Mouse (Mus musculus) thymus, adult 2 months (tissue): Measurements from ENCODE around the gene Acta1. TPM values are rescaled to one million over a fixed set of nuclear protein-coding genes. Genes with fewer than 3 reads are reported as not detected.

Source experiments
- DNase-seq: peaks from one replicate; pipeline ENCODE4 v3.0.0; 2021
- H3K27ac ChIP-seq: fragments of 200-500 bp; 2 replicates; pipeline ENCODE4 v1.5.1; 2012; ENCODE audit warnings: low read length, control low read depth; ENCODE audit not compliant: control insufficient read depth, insufficient read depth
- H3K27me3 ChIP-seq: fragments of 200-500 bp; 2 replicates; pipeline ENCODE4 v1.6.1; 2012; ENCODE audit warnings: mild to moderate bottlenecking, low read length, moderate library complexity, mixed read lengths; ENCODE audit not compliant: control insufficient read depth, insufficient read depth
- H3K36me3 ChIP-seq: fragments of 200-500 bp; 2 replicates; pipeline ENCODE4 v1.6.1; 2012; ENCODE audit warnings: mild to moderate bottlenecking, low read length, moderate library complexity; ENCODE audit not compliant: control insufficient read depth, insufficient read depth
- H3K4me1 ChIP-seq: fragments of 200-500 bp; replicated peaks from 2 replicates; pipeline ENCODE4 v1.6.1; 2012; ENCODE audit warnings: low read length; ENCODE audit not compliant: control insufficient read depth, insufficient read depth
- H3K4me3 ChIP-seq: fragments of 200-500 bp; 2 replicates; pipeline ENCODE4 v1.5.1; 2012; ENCODE audit warnings: mild to moderate bottlenecking, low read length, control low read depth, moderate library complexity; ENCODE audit not compliant: control insufficient read depth, insufficient read depth
- CTCF ChIP-seq: fragments of 200-500 bp; IDR thresholded peaks from 2 replicates; pipeline ENCODE4 v1.5.1; 2012; ENCODE audit warnings: mild to moderate bottlenecking, control low read depth, low read length, moderate library complexity, borderline replicate concordance; ENCODE audit not compliant: control insufficient read depth, poor library complexity, insufficient read depth; ENCODE audit errors: extremely low read depth
- POLR2A ChIP-seq: fragments of 200-500 bp; IDR thresholded peaks from 2 replicates; pipeline ENCODE4 v1.6.1; 2012; ENCODE audit warnings: mild to moderate bottlenecking, low read length, control low read depth, moderate library complexity; ENCODE audit not compliant: control insufficient read depth, poor library complexity, insufficient read depth; ENCODE audit errors: extremely low read depth
- WGBS: fragments of 180-500 bp; shearing (Covaris S2); methylation state at CpG from one replicate; pipeline ENCODE4 v1.1.7; 2018; 5-methylcytosine and 5-hydroxymethylcytosine counted together
- polyA plus RNA-seq: library from polyadenylated mRNA; depleted of rRNA; stranded (reverse); fragments of >200 nt; gene quantifications from 2 replicates; pipeline ENCODE4 v1.2.3, GENCODE M21; 2012

Acta1 gene
- polyA plus RNA-seq, 1 experiment: 13.3 TPM

- H3K4me3 ChIP-seq: peak within 1 kb of the TSS; percentile 86
- under 1% methylated on average over 48 of the region's 48 CpGs for WGBS
- H3K36me3 ChIP-seq: no peaks in the 10 kb centered on the region
- DNase-seq: peak; percentile 64
- peaks cover 8% of the 10 kb centered on the region for H3K4me1 ChIP-seq
- TF ChIP-seq POLR2A (0 out of 2 replicates have a peak, but pooled peaks have one; percentile 8), CTCF (no peak)
- no peak within 1 kb of the TSS for H3K27ac ChIP-seq
- no peaks in the 10 kb centered on the region for H3K27me3 ChIP-seq
Observed at GRCm38 (mm10) chr8:123859648-123860259, 34.8 kb downstream of the Acta1 start, which contains the start of gene Ccsap. TSS of gene Ccsap (minus strand) at chr8:123860209.

GRCm38 (mm10) chr8:123858941-123859647 lies 35.5 kb downstream of the Acta1 start:
- TF ChIP-seq CTCF: peak; percentile 65; the same call in 1 of the 2 replicates
- TF ChIP-seq POLR2A: 0 out of 2 replicates have a peak, but pooled peaks have one; percentile 52
- no peak overlapping the region for H3K27ac ChIP-seq
- DNase-seq: peak; percentile 93
- peak overlapping the region; percentile 86 for H3K4me3 ChIP-seq
- peaks cover 8% of the 10 kb centered on the region for H3K4me1 ChIP-seq
- H3K27me3 ChIP-seq: no peaks in the 10 kb centered on the region
- H3K36me3 ChIP-seq: no peaks in the 10 kb centered on the region
- under 1% methylated on average over 79 of the region's 79 CpGs for WGBS

GRCm38 (mm10) chr8:123858574-123858940 lies 36.0 kb downstream of the Acta1 start:
- no peak for TF ChIP-seq CTCF
- TF ChIP-seq POLR2A: no peak
- Histone ChIP-seq H3K36me3 (no peaks in the 10 kb centered on the region), H3K27ac (no peak overlapping the region), H3K4me1 (peaks cover 8% of the 10 kb centered on the region), H3K27me3 (no peaks in the 10 kb centered on the region), H3K4me3 (peak overlapping the region; percentile 86)
- WGBS: 2% methylated on average over 17 of the region's 17 CpGs
- DNase-seq: no peak

DNA sequence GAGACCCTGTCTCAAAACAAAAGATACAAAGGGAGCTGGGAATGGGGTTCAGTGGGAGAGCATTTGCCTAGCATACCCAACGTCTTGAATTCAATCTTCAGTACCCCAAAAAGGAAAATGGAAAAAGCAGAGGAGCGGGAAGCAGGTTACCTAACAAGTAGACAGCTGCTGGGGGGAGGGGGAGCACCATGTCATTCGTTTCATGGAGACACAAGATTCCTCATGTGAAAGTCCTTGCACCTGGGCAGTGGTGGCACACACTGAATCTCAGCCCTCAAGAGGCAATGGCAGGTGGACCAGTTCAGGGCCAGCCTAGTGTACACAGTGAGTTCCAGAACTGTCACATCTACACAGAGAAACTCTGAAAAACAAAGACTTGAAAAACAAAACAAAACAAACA lies 37.2 kb downstream of the Acta1 start:
- Histone ChIP-seq H3K27me3 (no peaks in the 10 kb centered on the region), H3K4me3 (no peak overlapping the region), H3K4me1 (peaks cover 8% of the 10 kb centered on the region), H3K27ac (no peak overlapping the region), H3K36me3 (no peaks in the 10 kb centered on the region)
- TF ChIP-seq POLR2A (no peak), CTCF (no peak)
- 87% methylated on average over 3 of the region's 3 CpGs for WGBS
- DNase-seq: no peak

DNA sequence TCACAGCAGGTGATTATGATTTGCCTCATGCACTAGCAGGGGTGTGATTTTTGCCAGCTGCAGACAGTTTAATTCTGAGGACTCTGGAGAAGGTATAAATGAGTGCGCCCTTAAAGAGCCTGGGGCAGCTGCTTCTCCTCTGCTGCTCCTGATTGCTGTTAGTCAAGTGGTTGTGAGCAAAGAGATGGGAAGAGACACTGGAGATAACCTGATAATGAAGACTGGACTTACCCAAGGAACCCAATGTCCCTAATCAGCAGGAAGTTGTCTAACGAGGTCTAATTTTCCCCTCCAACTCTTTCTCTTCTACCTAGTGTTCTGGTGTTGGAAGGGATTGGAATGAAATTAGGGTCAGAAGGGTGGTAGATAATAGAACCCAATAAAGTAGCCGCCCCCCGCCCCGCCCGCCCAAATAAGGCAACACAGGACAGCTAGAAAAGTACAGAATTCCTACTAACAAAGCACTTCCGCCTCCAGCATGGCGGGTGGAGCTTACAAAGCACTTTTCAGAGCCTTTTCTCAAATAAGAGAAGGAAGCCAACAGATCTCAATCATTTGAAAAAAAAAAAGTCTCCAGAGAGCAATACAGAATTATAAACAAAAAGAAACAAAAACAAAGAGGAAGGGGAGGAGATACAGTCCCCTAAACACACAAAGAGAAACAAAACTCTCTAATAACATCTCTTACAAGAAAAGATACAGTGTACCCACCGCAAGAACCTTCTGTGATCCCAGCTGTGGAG lies 39.6 kb downstream of the Acta1 start:
- H3K27me3 ChIP-seq: no peaks in the 10 kb centered on the region
- H3K36me3 ChIP-seq: no peaks in the 10 kb centered on the region
- TF ChIP-seq CTCF: no peak
- no peak for TF ChIP-seq POLR2A
- H3K4me1 ChIP-seq: peaks cover 7% of the 10 kb centered on the region
- no peak overlapping the region for H3K4me3 ChIP-seq
- no peak overlapping the region for H3K27ac ChIP-seq
- no peak for DNase-seq
- WGBS: over 99% methylated on average over 9 of the region's 9 CpGs

DNA sequence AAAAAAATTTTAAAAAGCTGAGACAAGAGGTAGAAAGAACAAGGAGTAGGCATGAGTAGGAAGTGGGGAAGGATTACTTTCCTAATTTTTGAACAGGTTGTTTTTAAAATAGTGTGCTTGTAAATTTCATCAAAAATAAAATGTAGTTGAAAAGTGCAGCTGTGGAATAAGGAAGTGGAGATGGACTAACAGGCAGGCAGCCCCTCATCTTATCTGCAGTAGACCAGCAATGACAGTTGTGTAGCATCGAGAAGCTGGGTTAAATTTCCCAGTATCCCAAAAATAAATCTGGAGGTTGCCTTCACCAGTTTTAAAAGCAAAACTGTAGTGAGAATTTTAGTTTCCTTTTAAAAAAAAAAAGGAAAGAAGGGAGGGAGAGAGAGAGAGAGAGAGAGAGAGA lies 40.3 kb downstream of the Acta1 start:
- H3K4me3 ChIP-seq: no peak overlapping the region
- no peaks in the 10 kb centered on the region for H3K36me3 ChIP-seq
- H3K27ac ChIP-seq: no peak overlapping the region
- TF ChIP-seq CTCF: no peak
- TF ChIP-seq POLR2A: no peak
- H3K4me1 ChIP-seq: peaks cover 6% of the 10 kb centered on the region
- DNase-seq: no peak
- H3K27me3 ChIP-seq: no peaks in the 10 kb centered on the region
- WGBS: 77% methylated on average over 1 of the region's 1 CpGs
